Mouse (Mus musculus) heart, postnatal 0 days (tissue): ENCODE results near the gene Calm2.

Experiments used
- CTCF ChIP-seq: IDR thresholded peaks from 2 replicates; pipeline ENCODE4 v1.5.1; 2016; ENCODE audit warnings: antibody characterized with exemption, control low read depth, low read depth
- EP300 ChIP-seq: IDR thresholded peaks from 2 replicates; pipeline ENCODE4 v1.6.1; 2016; ENCODE audit warnings: antibody characterized with exemption, low read depth

- TF ChIP-seq CTCF, result no peak
- no peak for TF ChIP-seq EP300
These were observed 27.2 kb upstream of the Calm2 start for GRCm38 (mm10) chr17:87473736-87474500.
